Mouse (Mus musculus) midbrain, embryonic 15.5 days (tissue): ENCODE data around the gene Smndc1. TPM values are rescaled to one million over a fixed set of nuclear protein-coding genes. Genes with fewer than 3 reads are reported as not detected.

ENCODE experiments used
- ATAC-seq: fragments of 200-750 bp; cut with Nextera tagmentation; replicated peaks from 2 replicates; pipeline ENCODE4 v1.8.0; 2017; ENCODE audit warnings: moderate TSS enrichment
- H3K27ac ChIP-seq: fragments of 300-500 bp; sonication (generic); 2 replicates; pipeline ENCODE4 v1.5.1; 2015; ENCODE audit warnings: mild to moderate bottlenecking, inconsistent platforms
- H3K27me3 ChIP-seq: fragments of 300-500 bp; sonication (generic); replicated peaks from 2 replicates; pipeline ENCODE4 v1.6.1; 2015; ENCODE audit warnings: inconsistent platforms
- H3K36me3 ChIP-seq: fragments of 300-500 bp; sonication (generic); replicated peaks from 2 replicates; pipeline ENCODE4 v1.6.1; 2015; ENCODE audit warnings: inconsistent platforms
- H3K4me1 ChIP-seq: fragments of 300-500 bp; sonication (generic); 2 replicates; pipeline ENCODE4 v1.6.1; 2015; ENCODE audit warnings: inconsistent platforms
- H3K4me2 ChIP-seq: fragments of 300-500 bp; sonication (generic); 2 replicates; pipeline ENCODE4 v1.6.1; 2015; ENCODE audit warnings: inconsistent platforms, mild to moderate bottlenecking, moderate library complexity
- H3K4me3 ChIP-seq: fragments of 300-500 bp; sonication (generic); 2 replicates; pipeline ENCODE4 v1.5.1; 2015; ENCODE audit warnings: mild to moderate bottlenecking, inconsistent platforms
- H3K9ac ChIP-seq: fragments of 300-500 bp; sonication (generic); 2 replicates; pipeline ENCODE4 v1.6.1; 2015; ENCODE audit warnings: mild to moderate bottlenecking, inconsistent platforms
- H3K9me3 ChIP-seq: fragments of 300-500 bp; sonication (generic); 2 replicates; pipeline ENCODE4 v1.6.1; 2016; ENCODE audit warnings: inconsistent platforms
- WGBS: fragments of 180-500 bp; shearing (Covaris S2); methylation state at CpG from one replicate; pipeline ENCODE4 v1.1.7; 2015; ENCODE audit warnings: mixed read lengths; 5-methylcytosine and 5-hydroxymethylcytosine counted together
- polyA plus RNA-seq: library from polyadenylated mRNA; unstranded; fragments of >200 nt; fragmentation: Nextera tagmentation; extraction: Ambion mirVana; gene quantifications from 2 replicates; pipeline ENCODE4 v1.2.1, GENCODE M21; 2015

Smndc1 gene
- 31.9 and 32.4 TPM in 2 replicates for polyA plus RNA-seq

DNA sequence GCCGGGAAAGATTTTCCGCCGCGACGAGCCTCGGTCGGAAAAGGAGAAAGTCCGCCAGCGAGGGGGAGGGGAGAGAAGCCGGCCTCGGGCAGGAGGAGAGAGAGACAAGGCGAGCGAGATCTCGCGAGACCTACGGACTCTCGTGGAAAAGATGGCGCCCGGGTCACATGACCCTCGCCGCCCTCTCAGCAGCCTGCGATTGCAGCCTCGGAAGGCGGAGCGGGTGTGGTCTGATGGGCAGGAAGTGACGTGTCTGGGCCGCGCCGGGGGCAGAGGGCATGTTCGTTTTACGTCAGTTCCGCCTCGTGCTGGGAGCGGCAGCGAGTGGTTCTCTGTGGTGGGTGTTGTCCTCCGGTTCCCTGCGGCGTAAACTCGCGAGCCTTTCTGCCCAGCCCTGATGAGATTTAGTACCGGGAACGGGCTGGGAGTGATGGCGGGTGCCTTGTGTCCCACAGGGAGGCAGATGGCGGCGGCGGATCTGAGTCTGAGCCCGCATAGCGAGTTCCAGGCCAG is at the start of gene Smndc1:
Gene Smndc1, minus strand, starts transcription at position 84 of the 513 bp plus-strand sequence.
- Histone ChIP-seq H3K9ac (peak within 1 kb of the TSS; percentile 91), H3K4me1 (peaks cover 16% of the 10 kb centered on the region), H3K27ac (peak within 1 kb of the TSS; percentile 90), H3K27me3 (no peaks in the 10 kb centered on the region), H3K36me3 (peaks cover 2% of the 10 kb centered on the region; the same call in 1 of the 2 replicates), H3K4me2 (peak within 1 kb of the TSS; percentile 73), H3K4me3 (peak within 1 kb of the TSS; percentile 85), H3K9me3 (no peaks in the 10 kb centered on the region)
- WGBS: under 1% methylated on average over 47 of the region's 48 CpGs
- peak; percentile 98 for ATAC-seq

DNA sequence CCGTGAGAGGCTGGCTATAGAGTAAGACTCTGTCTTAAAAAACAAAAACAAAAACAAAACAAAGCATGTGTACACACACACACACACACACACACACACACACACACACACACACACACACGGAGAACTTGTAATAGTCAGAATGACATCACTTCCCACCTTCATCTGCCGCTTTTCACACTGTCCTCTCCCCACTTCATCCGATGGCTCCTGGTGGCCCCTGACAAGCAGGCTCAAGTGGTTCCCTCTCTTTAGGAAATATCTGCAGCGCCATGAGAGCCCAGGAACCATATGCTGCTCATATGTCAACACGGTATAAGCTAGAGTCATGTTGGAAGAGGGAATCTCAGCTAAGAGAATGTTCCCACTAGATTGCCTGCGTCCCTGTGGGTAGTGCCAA is 49.0 kb upstream of the Smndc1 start:
- H3K4me3 ChIP-seq: no peak overlapping the region
- no peak overlapping the region for H3K9ac ChIP-seq
- H3K36me3 ChIP-seq: no peaks in the 10 kb centered on the region
- H3K4me2 ChIP-seq: no peak overlapping the region
- no peaks in the 10 kb centered on the region for H3K27me3 ChIP-seq
- ATAC-seq: no peak
- H3K4me1 ChIP-seq: peaks cover 5% of the 10 kb centered on the region
- no peaks in the 10 kb centered on the region for H3K9me3 ChIP-seq
- WGBS: 85% methylated on average over 7 of the region's 7 CpGs
- H3K27ac ChIP-seq: no peak overlapping the region

DNA sequence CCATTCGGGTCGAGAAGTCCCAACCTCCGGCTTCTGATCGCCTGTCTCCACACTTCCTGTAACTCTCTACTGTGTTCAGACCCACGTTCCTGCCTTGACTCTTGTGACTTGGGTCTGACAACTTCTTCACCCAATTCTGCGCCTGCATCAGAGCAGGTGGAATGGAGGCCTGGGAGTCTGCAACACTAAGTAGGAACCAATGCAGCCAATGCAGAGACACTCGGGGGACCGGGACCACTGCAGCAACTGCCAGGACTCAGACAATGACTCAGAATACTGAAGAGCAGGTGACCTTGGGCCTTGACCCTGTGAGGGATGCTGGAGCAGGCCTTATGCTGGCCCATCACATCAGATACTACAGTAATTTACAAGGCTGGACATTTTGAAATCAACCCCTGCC is 47.6 kb upstream of the Smndc1 start:
- no peak for ATAC-seq
- WGBS: 94% methylated on average over 8 of the region's 8 CpGs
- Histone ChIP-seq H3K9ac (no peak overlapping the region), H3K9me3 (no peaks in the 10 kb centered on the region), H3K4me2 (no peak overlapping the region), H3K36me3 (no peaks in the 10 kb centered on the region), H3K27me3 (no peaks in the 10 kb centered on the region), H3K4me3 (no peak overlapping the region), H3K4me1 (peaks cover 5% of the 10 kb centered on the region), H3K27ac (no peak overlapping the region)

DNA sequence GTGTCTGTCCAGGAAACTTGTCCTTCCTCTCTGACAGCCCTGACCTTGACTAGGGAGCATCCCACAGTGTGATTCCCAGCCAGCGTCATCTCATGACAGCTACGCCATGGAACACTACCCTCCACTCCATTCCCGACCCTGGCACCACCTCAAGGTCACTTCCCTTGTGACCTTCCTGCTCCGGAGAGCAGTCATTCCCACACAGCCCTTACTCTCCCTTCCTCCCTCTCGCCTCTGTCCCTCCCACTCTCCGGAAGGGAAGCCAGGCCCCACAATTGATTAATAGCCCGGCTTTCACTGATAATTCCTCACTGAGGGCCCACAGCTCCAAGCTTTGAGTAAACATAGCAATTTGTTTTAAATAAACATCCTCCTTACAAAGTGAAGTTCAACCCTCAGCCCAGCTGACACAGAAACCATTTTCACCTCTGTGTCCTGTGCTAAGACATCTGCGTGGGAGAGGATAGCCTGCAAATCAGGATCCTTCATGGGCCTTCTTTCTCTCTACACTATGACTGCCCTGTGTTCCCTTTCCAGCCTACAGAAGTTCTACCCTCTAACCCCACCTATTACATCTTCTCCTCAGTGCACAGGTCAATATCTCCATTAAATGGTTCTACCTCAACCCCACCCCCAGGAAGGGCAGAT is 47.1 kb upstream of the Smndc1 start:
- no peaks in the 10 kb centered on the region for H3K9me3 ChIP-seq
- ATAC-seq: no peak
- no peaks in the 10 kb centered on the region for H3K27me3 ChIP-seq
- H3K36me3 ChIP-seq: no peaks in the 10 kb centered on the region
- 77% methylated on average over 8 of the region's 8 CpGs for WGBS
- H3K9ac ChIP-seq: no peak overlapping the region
- no peak overlapping the region for H3K4me2 ChIP-seq
- no peak overlapping the region for H3K27ac ChIP-seq
- peaks cover 5% of the 10 kb centered on the region for H3K4me1 ChIP-seq
- no peak overlapping the region for H3K4me3 ChIP-seq

DNA sequence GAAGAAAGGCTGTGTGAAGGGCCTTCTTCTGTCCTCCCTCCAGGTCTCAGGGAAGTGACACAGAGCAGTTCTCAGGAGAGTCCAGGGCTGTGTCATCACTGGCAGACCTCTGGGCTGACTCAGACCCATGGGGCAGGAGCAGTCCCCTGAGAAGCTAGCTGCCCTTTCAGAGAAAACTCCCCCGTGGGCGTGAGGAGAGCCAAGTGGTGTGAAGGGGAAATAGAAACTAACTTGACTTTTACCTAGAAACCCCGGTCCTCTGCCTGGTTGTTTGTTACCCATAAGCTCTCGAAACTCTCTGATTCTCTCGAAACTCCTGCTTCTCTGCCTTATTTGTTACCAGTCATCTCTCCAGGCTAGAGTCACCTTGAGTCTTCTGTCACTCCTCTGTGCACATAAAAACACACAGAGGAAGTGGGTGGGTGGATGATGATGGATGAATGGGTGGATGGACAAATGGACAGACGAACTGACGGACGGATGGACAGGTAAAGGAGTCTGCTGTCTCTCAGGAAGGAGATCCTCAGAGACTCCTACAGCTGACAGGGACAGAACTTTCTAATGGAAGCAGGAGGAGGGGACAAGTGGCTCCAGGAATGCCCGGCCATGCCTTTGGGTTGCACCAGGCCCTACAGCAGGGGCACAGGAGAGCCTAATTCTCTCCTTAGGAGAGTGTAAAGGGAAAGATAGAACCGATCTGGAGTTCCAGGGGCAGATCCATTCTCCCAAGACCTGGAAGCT is 43.7 kb upstream of the Smndc1 start:
- no peak overlapping the region for H3K9ac ChIP-seq
- H3K4me3 ChIP-seq: no peak overlapping the region
- H3K4me2 ChIP-seq: no peak overlapping the region
- no peaks in the 10 kb centered on the region for H3K27me3 ChIP-seq
- WGBS: 85% methylated on average over 10 of the region's 10 CpGs
- H3K4me1 ChIP-seq: peaks cover 11% of the 10 kb centered on the region
- no peaks in the 10 kb centered on the region for H3K9me3 ChIP-seq
- no peak overlapping the region for H3K27ac ChIP-seq
- no peak for ATAC-seq
- no peaks in the 10 kb centered on the region for H3K36me3 ChIP-seq

DNA sequence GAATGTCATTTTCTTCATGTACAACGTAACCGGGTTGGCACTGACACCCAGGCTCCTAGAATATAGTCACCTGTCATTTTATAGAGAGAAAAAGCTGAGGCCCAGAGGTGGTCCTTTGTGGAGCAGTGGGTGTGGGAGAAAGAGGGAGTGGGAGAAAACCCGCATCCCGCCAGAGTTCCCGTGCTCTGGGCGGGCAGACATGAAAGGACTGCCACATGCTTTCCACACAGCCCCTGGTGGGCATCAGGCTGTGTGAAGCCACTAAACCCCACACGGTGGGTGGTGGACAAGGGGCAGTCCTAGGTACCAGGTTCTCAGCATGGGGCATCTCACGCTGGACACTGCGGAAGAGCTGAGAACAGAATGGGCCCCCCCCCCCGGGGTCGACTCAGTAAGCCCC is 40.6 kb upstream of the Smndc1 start:
- no peaks in the 10 kb centered on the region for H3K9me3 ChIP-seq

DNA sequence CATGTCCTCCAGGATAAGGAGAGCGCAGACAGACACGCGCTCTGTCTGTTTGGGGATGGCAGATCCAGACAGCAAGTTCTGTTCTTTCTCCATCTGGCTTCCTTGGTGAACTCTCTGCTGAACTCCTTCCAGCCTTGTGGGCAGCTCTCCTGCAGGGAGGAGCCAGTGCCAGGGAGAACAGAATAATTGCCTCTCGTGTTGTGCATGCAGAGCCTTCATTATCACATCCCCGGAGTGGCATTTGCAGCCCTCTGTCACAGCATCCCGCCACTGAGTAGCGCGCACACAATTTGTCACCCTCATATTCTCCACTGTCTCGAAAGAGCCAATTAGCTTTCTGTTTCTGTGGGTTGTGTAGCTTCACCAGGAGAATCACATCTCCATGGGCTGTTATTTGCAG is 40.0 kb upstream of the Smndc1 start:
- WGBS: 47% methylated on average over 9 of the region's 9 CpGs
- Histone ChIP-seq H3K27ac (peak overlapping the region; percentile 49), H3K4me2 (no peak overlapping the region), H3K27me3 (no peaks in the 10 kb centered on the region), H3K9ac (no peak overlapping the region), H3K9me3 (no peaks in the 10 kb centered on the region), H3K4me3 (no peak overlapping the region), H3K36me3 (no peaks in the 10 kb centered on the region), H3K4me1 (peaks cover 17% of the 10 kb centered on the region)
- ATAC-seq: peak; percentile 75

More for the DNA sequence above, 40.6 kb upstream of the Smndc1 start:
- no peak overlapping the region for H3K4me2 ChIP-seq
- no peak overlapping the region for H3K4me3 ChIP-seq
- 82% methylated on average over 11 of the region's 11 CpGs for WGBS
- no peak overlapping the region for H3K9ac ChIP-seq
- H3K27ac ChIP-seq: no peak overlapping the region
- no peaks in the 10 kb centered on the region for H3K27me3 ChIP-seq
- peak; percentile 28; the same call in 1 of the 2 replicates for ATAC-seq
- no peaks in the 10 kb centered on the region for H3K36me3 ChIP-seq
- H3K4me1 ChIP-seq: peaks cover 17% of the 10 kb centered on the region

DNA sequence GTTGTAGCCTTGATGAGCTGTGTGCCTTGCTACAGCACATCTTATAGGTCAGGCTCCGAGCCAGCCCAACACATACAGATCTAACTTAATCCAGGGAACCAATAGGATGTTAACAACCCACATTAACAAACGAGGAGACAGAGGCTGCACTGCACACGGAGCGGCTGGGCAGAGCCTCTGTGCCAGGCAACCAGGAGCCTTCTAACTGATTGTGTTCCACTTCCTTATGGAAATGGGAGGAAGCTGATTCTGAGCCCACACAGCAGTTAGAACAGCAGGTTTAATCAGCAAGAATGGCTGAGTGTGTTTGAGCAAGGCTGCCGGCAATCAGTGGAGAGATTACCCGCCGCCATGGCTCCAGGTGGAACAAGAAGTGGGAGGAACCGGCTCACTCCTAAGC is 37.4 kb upstream of the Smndc1 start:
- Histone ChIP-seq H3K27ac (no peak overlapping the region), H3K4me2 (no peak overlapping the region), H3K4me1 (peaks cover 17% of the 10 kb centered on the region), H3K36me3 (no peaks in the 10 kb centered on the region), H3K9ac (no peak overlapping the region), H3K27me3 (no peaks in the 10 kb centered on the region), H3K9me3 (no peaks in the 10 kb centered on the region), H3K4me3 (no peak overlapping the region)
- ATAC-seq: no peak
- WGBS: 60% methylated on average over 8 of the region's 8 CpGs

DNA sequence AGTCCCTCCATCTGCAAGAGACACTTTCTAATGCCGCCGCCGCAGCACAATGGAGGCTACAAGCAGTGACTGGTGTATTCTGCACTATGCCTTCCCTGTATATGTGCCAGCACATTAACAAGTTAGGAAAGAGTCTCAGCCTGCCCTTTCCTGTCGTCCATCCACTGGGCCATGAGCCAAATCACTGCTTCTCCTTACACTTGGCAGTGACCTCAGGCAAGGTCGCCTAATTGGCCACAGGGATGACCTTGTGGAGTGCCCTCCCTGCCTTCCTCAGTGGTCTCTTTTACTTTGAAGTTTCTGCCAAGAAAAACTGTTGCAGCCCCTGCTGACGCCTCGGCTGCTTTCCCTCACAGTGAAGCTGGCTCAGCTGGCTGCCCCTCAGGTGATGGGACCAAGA is 37.0 kb upstream of the Smndc1 start:
- H3K9me3 ChIP-seq: no peaks in the 10 kb centered on the region
- WGBS: 64% methylated on average over 7 of the region's 7 CpGs
- no peaks in the 10 kb centered on the region for H3K36me3 ChIP-seq
- no peak for ATAC-seq
- H3K4me1 ChIP-seq: peaks cover 17% of the 10 kb centered on the region
- H3K4me2 ChIP-seq: no peak overlapping the region
- H3K27ac ChIP-seq: no peak overlapping the region
- H3K4me3 ChIP-seq: no peak overlapping the region
- no peaks in the 10 kb centered on the region for H3K27me3 ChIP-seq
- no peak overlapping the region for H3K9ac ChIP-seq

DNA sequence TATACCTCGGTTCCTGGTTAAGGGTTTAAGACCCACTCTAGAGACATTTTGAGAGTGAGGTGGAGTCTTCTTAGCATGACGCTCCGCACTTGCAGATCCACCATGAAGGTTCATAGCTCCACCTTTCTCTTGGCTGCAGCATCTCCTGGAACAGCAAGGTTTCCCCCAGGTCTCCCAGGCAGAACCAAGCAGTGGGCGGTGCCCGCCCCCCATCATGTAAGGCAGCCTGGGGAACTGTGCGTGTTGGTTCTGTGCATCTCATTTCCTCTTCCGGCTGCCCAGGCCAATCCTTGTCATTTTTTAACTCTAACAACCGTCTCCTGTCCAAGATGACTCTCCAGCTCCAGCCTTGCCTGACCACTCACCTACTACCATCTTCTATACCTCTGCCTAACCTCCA is 35.4 kb upstream of the Smndc1 start:
- no peak for ATAC-seq
- Histone ChIP-seq H3K4me3 (no peak overlapping the region), H3K9ac (no peak overlapping the region), H3K4me1 (peaks cover 21% of the 10 kb centered on the region), H3K27ac (no peak overlapping the region), H3K9me3 (no peaks in the 10 kb centered on the region), H3K27me3 (no peaks in the 10 kb centered on the region), H3K36me3 (no peaks in the 10 kb centered on the region), H3K4me2 (no peak overlapping the region)
- WGBS: 92% methylated on average over 8 of the region's 8 CpGs

DNA sequence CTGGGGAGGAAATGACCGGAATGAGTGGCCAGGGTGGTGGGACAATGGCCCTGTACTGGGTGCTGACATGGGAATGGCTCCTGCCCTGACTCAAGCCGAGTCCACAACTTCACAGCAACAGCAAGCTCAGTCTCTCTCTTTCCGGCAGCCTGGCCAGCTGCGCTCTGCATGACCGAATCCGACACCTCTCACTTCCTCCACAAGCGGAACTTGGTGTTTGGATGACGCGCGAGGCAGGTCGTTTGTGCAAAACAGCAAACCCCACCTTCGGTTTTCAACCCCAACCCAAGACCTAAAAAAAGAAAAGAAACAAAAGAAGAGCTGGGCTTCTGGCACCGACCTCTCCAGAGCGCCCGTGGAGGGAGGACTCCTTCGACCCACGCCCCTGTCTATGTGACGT is 34.3 kb upstream of the Smndc1 start:
- H3K4me3 ChIP-seq: no peak overlapping the region
- no peak overlapping the region for H3K4me2 ChIP-seq
- H3K36me3 ChIP-seq: no peaks in the 10 kb centered on the region
- H3K27me3 ChIP-seq: no peaks in the 10 kb centered on the region
- H3K27ac ChIP-seq: no peak overlapping the region
- ATAC-seq: no peak
- no peak overlapping the region for H3K9ac ChIP-seq
- peaks cover 16% of the 10 kb centered on the region for H3K4me1 ChIP-seq
- WGBS: 71% methylated on average over 18 of the region's 18 CpGs
- H3K9me3 ChIP-seq: no peaks in the 10 kb centered on the region

DNA sequence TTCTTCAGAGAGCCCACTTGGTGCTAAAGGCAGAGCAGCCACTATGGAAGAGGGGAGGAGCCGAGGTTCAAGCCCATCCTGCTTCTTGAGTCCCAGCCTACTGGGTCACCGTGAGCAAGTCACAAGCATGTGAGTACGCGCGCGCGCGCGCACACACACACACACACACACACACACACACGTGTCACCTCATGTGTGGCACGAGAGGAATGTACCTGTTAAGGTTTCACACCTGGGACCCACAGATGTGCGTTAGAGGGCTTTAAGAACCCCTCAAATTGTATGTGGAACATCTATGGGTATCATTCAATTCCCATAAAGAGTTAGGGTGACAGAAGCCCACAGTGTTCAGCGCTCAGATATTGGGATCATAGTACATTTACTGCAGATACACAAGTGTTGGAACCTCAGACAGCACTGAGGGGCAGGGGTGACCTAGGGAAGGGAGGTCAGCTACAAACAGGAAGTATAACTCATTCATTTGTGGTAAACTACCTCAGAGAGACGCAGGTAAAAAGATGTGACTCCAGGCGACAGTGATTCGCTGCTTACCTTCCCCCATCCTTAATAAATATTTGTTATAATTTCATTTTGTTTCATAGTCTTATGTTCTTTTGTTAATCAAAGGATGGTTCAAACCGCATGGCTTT is 33.6 kb upstream of the Smndc1 start:
- 66% methylated on average over 17 of the region's 17 CpGs for WGBS
- Histone ChIP-seq H3K27me3 (no peaks in the 10 kb centered on the region), H3K9ac (no peak overlapping the region), H3K4me2 (no peak overlapping the region), H3K27ac (no peak overlapping the region), H3K4me1 (peaks cover 16% of the 10 kb centered on the region), H3K9me3 (no peaks in the 10 kb centered on the region), H3K36me3 (no peaks in the 10 kb centered on the region), H3K4me3 (no peak overlapping the region)
- ATAC-seq: no peak
